Mouse (Mus musculus) neural tube, embryonic 12.5 days (tissue): ENCODE measurements at regions not wholly inside any gene's neighbourhood (a gene's known extent, or its start where the extent isn't known, plus 50 kb on each side); places are given as distances from the start of the nearest gene placed in this dataset.

Source experiments
- ATAC-seq: fragments of 200-750 bp; cut with Nextera tagmentation; 2 replicates; pipeline ENCODE4 v1.8.0; 2017; ENCODE audit warnings: low read depth, mild to moderate bottlenecking, moderate TSS enrichment, moderate library complexity; ENCODE audit not compliant: low FRiP score
- H3K27ac ChIP-seq: fragments of 300-500 bp; sonication (generic); 2 replicates; pipeline ENCODE4 v1.5.1; 2016
- H3K27me3 ChIP-seq: fragments of 300-500 bp; sonication (generic); replicated peaks from 2 replicates; pipeline ENCODE4 v1.6.1; 2016; ENCODE audit warnings: mild to moderate bottlenecking
- H3K36me3 ChIP-seq: fragments of 300-500 bp; sonication (generic); 2 replicates; pipeline ENCODE4 v1.6.1; 2016; ENCODE audit warnings: mild to moderate bottlenecking
- H3K4me1 ChIP-seq: fragments of 300-500 bp; sonication (generic); 2 replicates; pipeline ENCODE4 v1.6.1; 2016
- H3K4me2 ChIP-seq: fragments of 300-500 bp; sonication (generic); replicated peaks from 2 replicates; pipeline ENCODE4 v1.6.1; 2016; ENCODE audit warnings: mild to moderate bottlenecking
- H3K4me3 ChIP-seq: fragments of 300-500 bp; sonication (generic); 2 replicates; pipeline ENCODE4 v1.5.1; 2016
- H3K9ac ChIP-seq: fragments of 300-500 bp; sonication (generic); 2 replicates; pipeline ENCODE4 v1.6.1; 2016; ENCODE audit warnings: mild to moderate bottlenecking
- H3K9me3 ChIP-seq: fragments of 300-500 bp; sonication (generic); 2 replicates; pipeline ENCODE4 v1.6.1; 2016; ENCODE audit warnings: mild to moderate bottlenecking
- WGBS: fragments of 180-500 bp; shearing (Covaris S2); methylation state at CpG from one replicate; pipeline ENCODE4 v1.1.7; 2016; 5-methylcytosine and 5-hydroxymethylcytosine counted together

- H3K27me3 ChIP-seq = no peaks in the 10 kb centered on the region
- H3K4me2 ChIP-seq = no peak overlapping the region
- no peaks in the 10 kb centered on the region for H3K36me3 ChIP-seq
- WGBS = 89% methylated on average over 6 of the region's 6 CpGs
- no peaks in the 10 kb centered on the region for H3K4me1 ChIP-seq
- no peaks in the 10 kb centered on the region for H3K9me3 ChIP-seq
- H3K27ac ChIP-seq = no peak overlapping the region
- no peak overlapping the region for H3K4me3 ChIP-seq
- ATAC-seq = no peak
- H3K9ac ChIP-seq = no peak overlapping the region
These were observed 53.0 kb upstream of the Cd93 start for GRCm38 (mm10) chr2:148496151-148497040.

- no peak overlapping the region for H3K4me3 ChIP-seq
- no peaks in the 10 kb centered on the region for H3K4me1 ChIP-seq
- H3K4me2 ChIP-seq = no peak overlapping the region
- no peaks in the 10 kb centered on the region for H3K9me3 ChIP-seq
- H3K27ac ChIP-seq = no peak overlapping the region
- H3K27me3 ChIP-seq = no peaks in the 10 kb centered on the region
- ATAC-seq = no peak
- H3K36me3 ChIP-seq = no peaks in the 10 kb centered on the region
- H3K9ac ChIP-seq = no peak overlapping the region
- 54% methylated on average over 3 of the region's 3 CpGs for WGBS
These were observed 52.1 kb upstream of the Cd93 start for GRCm38 (mm10) chr2:148495485-148495884.

GRCm38 (mm10) chr2:148493281-148493680, 49.9 kb upstream of the Cd93 start:
- H3K27ac ChIP-seq = no peak overlapping the region
- no peak overlapping the region for H3K4me3 ChIP-seq
- no peak for ATAC-seq

More at GRCm38 (mm10) chr2:148493281-148493680, 49.9 kb upstream of the Cd93 start:
- Histone ChIP-seq H3K4me1 (no peaks in the 10 kb centered on the region), H3K4me2 (no peak overlapping the region), H3K27me3 (no peaks in the 10 kb centered on the region), H3K9ac (no peak overlapping the region), H3K9me3 (no peaks in the 10 kb centered on the region), H3K36me3 (no peaks in the 10 kb centered on the region)
